Mouse (Mus musculus): ENCODE data around the gene Plppr1.

DNA sequence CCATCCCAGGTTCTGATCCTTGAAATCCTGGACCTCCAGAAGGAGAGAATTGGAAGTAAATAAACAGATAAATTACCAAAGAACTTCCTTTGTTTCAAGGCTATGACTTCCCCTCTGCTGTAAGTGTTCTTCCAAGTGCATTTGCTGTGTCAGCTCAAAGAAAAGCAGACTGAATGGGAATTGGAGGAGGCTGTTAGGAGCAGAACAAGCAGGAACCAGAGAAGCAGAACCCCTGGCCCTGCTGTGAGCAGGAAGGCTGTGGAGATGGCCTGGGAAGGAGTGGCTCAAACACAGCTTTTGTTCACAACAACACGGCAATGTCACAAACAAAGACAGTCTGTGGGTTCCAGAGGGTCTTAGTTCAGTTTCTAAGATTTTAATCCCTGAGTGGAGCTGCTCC is 20.3 kb downstream of the Plppr1 start:
- no peak for TF ChIP-seq CTCF (IDR thresholded peaks at IDR 0.05; ENCODE audit: borderline replicate concordance, insufficient read depth, low read length)
- no peak for TF ChIP-seq POLR2A (IDR thresholded peaks at IDR 0.05; ENCODE audit: low read depth, low read length)

Data from embryonic fibroblast, embryonic 13.5 days (primary cell).